Mouse (Mus musculus) left cerebral cortex, postnatal 36 days (tissue): ENCODE measurements at regions not wholly inside any gene's neighbourhood (a gene's known extent, or its start where the extent isn't known, plus 50 kb on each side); places are given as distances from the start of the nearest gene placed in this dataset.

Experiments used
- DNase-seq, 2 experiments: peaks; one replicate each; pipeline ENCODE4 v3.0.0; 2021 to 2022; ENCODE audit warnings: low spot score in 2 of 2, mixed read lengths in 1 of 2
- intact Hi-C: fragments of 180-260 bp; cut with DNase I; formaldehyde crosslinking; loops from one replicate; pipeline ENCODE4 v1.15.1; 2025

DNA sequence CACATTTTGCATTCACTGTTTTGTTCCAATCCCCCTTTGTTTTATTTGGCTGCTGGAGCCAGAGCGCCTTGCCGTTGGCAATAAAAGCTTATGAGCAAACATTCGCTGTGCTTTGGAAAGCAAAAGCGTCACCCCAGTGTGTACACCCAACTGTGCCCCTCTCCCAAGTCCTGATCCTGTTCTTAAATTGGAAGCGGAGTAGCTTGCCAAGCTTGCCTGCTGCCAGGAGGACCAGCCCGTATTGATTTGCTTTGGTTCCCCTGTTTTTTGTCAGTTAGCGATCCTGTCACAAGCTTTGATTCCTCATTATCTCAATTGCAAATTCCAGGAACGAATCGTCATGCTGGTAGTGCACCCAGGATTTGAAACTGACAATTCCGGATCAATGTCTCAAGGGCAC, 917.5 kb downstream of the Olfm4 start:
- intact Hi-C loops = no loop called here

DNA sequence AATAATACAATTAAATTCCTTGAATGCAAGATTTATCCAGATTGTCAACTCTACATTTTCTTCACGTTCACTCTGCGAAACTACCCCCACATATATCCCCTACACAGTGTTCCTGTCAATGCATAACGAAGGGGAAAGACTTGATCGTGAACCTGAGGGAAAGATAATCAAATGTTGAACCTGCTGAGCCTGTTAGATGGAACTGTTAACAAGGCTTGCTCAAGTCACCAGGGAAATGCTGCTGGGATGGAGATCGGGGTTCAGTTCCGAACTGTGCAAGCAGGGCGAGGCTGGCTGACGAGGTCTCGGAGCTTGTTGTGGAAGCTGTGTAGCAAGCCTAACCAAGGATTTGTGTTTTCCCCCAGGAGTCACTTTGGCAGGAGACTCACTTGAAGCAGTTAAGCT, 917.9 kb downstream of the Olfm4 start:
- peak; percentile 3 to 18 for DNase-seq
- intact Hi-C loops = no loop called here

More for the DNA sequence above, 917.5 kb downstream of the Olfm4 start:
- DNase-seq = peak; percentile 32 to 35

GRCm38 (mm10) chr14:80916031-80916430, 932.1 kb downstream of the Olfm4 start:
- no peak for DNase-seq
- intact Hi-C loops = no loop called here

DNA sequence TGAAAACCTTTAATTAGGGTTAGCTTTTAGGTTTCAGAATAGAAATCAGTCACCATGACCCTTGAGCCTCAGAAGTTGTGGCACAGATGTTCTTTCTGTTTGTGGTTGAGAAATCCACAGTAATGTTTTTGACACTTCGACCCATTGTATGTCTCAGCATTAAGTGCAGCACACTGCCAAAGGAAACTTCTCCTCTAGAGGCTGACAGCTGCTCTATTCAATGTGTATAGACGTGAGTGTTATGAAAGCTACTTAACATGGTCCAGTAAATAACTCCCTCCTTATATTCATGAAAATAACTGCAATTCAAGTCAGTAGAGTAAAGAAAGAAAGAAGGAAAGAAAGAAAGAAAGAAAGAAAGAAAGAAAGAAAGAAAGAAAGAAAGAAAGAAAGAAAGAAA, 939.9 kb downstream of the Olfm4 start:
- intact Hi-C loops = no loop called here
- no peak for DNase-seq

- intact Hi-C loops = no loop called here
- no peak for DNase-seq
Measured at GRCm38 (mm10) chr14:80959966-80960365, 976.1 kb downstream of the Olfm4 start.

- no peak for DNase-seq
- intact Hi-C loops = no loop called here
Measured at GRCm38 (mm10) chr14:80975795-80976194, 991.9 kb downstream of the Olfm4 start.

DNA sequence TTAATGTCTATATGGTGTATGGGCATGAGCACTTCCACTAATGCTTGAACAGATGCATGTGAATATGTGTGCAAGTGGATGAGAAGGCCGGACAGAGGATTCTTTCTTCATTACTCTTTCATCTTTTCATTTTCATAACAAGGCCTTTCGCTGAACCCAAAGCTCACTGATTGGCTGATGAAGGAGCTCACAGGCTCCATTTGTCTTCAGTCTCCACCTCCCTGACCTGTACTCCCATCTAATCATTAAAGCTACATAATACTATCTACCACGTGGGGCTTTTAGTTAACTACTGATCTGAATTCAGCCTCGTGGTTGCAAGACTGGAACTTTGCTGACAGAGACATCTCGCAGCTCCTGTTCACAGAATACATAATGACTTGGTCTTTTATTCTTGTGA, 992.8 kb downstream of the Olfm4 start:
- intact Hi-C loops = no loop called here
- no peak for DNase-seq

DNA sequence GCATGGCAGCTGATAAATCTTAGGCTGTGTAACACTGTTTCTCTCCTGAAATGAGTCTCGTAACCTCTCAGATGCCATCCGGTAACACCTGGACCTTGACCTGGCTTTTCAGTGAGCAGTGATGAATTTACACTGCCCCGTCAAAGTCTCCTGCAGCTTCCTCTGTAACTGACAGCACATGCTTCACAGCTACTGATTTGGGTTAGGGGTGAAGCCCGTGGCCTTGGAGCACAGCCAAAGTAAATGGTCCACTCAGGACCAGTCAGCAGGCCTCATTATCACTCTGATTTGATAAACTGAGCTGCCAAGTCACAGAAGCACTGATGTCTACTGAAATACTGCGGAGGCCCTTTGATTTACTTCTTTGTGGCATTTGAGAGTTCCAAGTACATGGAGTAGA, 995.6 kb downstream of the Olfm4 start:
- no peak for DNase-seq
- intact Hi-C loops = no loop called here

DNA sequence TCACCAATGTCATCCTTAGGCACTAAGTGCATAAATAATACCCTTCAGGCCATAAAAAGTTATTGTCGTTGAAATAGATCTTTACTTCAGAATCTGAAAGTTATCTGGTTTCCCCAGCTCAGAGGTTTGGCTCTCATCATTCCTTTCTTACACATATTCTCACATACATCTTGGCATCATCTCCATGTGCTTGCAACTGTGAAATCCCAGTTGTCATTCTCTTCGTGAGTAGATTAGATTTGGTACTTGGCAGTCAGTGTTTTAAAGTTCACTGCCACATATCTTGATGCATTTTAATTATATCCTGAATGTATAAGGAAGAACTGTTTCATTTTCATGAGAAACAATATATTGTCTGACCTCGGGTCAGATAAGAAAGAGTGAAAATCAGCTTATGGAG, 1006.3 kb downstream of the Olfm4 start:
- intact Hi-C loops = no loop called here
- DNase-seq = no peak

DNA sequence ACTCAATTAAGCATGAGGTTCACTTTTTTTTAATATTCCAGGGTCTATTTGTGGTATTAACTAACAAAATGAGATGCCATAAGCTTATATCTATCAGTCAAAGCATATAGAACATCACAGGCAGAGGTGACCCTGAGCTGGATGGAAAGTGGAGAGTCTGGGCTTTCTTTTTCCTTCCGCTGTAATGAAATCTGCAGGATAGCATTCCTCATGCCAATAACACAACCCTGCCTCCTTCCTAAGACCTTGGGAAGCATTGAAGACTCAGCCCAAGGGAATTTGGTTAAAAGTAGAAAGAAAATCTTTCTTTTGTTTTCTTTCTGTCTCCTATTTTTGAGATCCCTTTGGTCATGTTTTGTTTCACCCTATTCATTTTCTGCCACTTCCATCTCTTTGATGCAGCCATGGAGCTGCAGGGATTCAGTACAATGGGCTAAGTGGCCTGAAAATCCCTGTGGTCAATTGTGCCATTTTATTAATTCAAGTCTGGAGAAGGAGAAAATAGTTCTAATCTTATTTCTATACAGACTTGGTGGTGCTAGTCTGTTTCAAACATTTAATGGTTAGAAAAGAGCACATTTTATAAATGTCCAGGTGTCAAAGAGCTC, 1006.9 kb downstream of the Olfm4 start:
- no peak for DNase-seq

GRCm38 (mm10) chr14:80999030-80999429, 1015.1 kb downstream of the Olfm4 start:
- DNase-seq = no peak
- intact Hi-C loops = no loop called here

More for the DNA sequence above, 1006.9 kb downstream of the Olfm4 start:
- intact Hi-C loops = no loop called here

DNA sequence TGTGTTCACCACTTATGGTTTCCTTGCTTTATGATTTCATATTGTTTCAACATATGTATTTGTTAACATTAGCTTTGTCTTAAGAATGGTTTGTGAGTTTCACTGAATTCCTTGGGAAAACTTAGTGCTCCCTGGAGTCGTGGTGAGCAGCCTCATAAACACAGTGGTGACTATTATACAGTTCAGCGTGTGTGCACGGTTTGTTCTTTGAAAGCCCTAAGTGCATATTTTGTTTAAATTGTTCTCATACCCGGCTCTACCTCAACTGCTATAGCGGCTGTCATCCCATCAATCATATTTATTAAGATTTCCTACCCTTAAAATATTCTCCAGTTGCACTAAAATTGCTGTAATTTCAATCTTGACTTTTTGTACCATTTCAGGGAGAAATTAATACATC, 1029.3 kb downstream of the Olfm4 start:
- DNase-seq = no peak
- intact Hi-C loops = no loop called here

DNA sequence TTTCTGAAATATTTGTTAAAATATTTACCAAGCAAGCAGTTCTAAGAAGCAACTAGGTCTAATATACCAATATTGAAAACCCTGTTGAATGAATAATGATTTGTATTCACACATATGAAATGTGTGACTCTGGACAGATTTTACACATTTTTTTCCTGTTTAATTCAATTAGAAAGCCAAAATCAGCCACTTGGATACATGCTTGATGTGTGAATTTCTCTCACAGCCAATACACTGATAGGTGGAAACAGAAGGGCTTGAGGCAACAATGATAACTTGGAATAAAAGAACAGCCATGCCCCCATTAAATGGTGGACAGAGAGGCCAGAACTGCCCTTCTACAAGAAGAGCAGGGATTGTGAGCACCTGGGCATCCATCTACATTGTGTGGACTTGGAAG, 1047.6 kb downstream of the Olfm4 start:
- intact Hi-C loops = no loop called here
- DNase-seq = no peak

DNA sequence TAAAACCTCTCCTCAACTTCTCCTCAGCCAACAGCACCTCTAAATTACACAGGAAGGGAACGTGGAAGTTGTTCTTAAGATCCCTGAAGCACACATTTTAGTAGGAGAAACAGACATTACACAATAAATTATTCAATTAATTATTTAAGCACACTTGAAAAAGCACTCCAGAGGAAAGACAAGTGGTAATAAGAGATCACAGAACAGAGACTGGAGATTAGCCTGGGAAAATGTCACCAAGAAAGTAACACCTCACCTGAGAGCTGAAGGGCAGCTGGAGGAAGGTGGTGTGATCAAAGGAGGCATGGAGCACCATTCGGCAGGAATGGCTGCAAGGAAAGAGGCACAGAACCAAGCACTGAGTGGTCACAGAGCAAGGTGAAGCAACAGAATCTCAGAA, 1053.8 kb downstream of the Olfm4 start:
- no peak for DNase-seq
- intact Hi-C loops = no loop called here

- intact Hi-C loops = no loop called here
Measured at GRCm38 (mm10) chr14:81038045-81038444, 1054.2 kb downstream of the Olfm4 start.

More at GRCm38 (mm10) chr14:81038045-81038444, 1054.2 kb downstream of the Olfm4 start:
- no peak for DNase-seq
